Mouse (Mus musculus) c-Kit-positive CD71-negative TER-119-negative erythroid progenitor cells, embryonic 14.5 days (primary cell): Measurements from ENCODE around the gene Msh5.
A peak's percentile ranks its signal among the peaks of the same experiment; 100 is the strongest.
"Not testable (repeated sequence)": the region's sequence is repeated elsewhere in the genome, so short reads cannot be mapped to it uniquely, and the experiment has no call there.

ENCODE experiments used
- DNase-seq: peaks from one replicate; pipeline ENCODE4 v3.0.0-alpha.2; 2013; ENCODE audit warnings: low read depth

Gene Msh5

DNA sequence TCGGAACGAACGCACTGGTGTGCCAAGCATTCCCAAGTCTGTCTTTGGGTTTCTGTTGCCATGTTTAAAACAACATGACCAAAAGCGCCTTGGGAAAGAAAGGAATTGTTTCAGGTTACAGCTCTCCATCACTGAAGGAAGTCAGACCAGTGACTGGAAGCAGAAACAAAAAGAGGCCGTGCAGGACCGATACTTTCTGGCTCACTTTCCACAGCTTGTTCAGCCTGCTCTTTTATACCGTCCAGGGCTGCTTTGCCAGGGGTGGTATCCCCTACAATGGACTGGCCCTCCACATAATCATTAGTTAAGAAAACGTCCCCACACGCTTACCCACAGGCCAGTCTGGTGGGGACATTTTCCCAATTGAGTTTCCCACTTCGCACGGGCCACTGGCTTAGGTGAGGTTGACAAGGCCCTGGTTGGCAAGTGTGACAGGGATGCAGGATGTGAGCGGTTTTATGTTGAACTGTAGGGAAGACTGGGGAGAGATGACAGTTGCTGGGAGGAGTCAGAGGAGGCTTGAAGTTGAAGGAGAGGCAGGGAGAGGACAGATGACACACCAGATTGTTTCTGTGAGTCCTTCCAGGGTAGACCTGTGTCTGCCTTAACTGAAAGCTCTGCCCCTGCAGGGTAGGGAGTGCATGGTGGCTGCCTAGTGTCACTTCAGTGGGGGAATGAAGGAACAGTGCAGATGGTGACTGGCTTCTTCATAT is 44.2 kb downstream of the Msh5 start:
- no peak for DNase-seq

- DNase-seq: no peak
Observed at GRCm38 (mm10) chr17:35001452-35002152, 44.9 kb downstream of the Msh5 start.

DNA sequence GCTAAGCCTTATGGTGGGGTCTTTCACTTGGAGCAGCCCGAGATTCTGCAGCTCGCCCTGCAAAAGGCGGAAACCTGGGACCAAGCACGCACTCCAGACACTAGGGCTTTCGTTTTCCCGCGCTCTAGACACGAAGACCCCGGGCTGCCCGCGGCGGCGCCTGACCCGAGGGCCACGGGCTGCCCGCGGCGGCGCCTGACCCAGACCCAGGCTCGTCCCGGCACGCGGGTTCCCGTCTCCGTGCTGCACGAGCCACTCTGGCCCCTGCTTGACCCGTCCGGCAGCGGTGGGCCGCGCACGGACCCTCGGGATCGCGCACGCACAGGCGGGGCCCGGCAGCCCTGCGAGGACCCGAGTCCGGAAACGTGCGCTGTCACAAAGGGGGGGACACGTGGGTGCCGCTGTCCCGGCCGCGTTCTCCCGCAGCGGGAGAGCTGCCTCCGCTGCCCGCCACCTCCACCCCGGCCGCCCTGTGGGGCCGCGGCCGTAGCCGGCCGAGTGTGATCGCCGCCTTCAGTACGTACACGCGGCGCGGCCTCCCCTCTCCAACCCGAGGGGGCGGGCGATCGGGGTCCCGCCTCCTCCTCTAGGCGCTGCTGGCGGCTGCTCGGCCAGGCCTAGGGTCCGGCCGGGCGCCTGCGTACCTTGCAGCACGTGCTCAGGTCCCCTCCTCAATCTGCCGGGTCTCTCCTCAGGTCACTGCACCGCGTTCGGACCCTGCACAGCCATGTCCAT is 45.7 kb downstream of the Msh5 start, which contains the start of gene Vars:
Vars (plus strand) TSS at position 271 of the 735 bp plus-strand sequence.
- no peak for DNase-seq

DNA sequence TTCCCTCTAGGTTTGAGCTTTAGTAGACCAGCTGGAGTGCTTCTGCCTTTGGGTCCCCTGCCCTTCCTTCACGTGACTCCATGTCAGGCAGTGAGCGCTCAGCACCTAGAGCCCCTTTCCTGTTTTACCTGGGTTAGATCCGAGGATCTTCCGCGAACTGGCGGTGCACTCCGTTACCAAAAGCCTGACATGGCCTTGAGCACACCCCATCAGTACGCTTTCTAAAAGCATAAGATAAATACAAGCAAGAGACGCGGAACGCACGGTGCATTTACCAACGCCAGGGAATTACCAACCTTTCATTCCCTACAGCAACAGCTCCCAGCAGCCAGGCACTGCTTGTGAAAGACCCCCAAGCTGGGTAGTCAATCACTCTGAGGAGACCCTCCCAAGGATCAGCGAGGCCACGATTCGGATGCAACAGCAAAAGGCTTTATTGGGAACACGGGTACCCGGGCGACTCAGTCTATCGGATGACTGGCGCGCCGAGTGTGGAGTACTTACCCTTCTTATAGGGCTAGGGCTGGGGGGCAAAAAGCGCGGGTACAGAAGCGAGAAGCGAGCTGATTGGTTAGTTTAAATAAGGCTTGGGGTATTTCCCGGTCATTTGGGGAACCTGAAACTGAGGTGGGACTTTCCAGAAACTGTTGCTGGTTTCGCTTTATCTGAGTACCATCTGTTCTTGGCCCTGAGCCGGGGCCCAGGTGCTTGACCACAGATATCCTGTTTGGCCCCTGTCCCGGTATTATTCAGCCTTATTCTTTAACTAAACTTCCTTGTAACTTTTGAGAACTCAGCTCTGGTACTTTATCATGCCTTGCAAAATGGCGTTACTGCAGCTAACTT is 46.5 kb downstream of the Msh5 start:
- DNase-seq: not testable (repeated sequence)

DNA sequence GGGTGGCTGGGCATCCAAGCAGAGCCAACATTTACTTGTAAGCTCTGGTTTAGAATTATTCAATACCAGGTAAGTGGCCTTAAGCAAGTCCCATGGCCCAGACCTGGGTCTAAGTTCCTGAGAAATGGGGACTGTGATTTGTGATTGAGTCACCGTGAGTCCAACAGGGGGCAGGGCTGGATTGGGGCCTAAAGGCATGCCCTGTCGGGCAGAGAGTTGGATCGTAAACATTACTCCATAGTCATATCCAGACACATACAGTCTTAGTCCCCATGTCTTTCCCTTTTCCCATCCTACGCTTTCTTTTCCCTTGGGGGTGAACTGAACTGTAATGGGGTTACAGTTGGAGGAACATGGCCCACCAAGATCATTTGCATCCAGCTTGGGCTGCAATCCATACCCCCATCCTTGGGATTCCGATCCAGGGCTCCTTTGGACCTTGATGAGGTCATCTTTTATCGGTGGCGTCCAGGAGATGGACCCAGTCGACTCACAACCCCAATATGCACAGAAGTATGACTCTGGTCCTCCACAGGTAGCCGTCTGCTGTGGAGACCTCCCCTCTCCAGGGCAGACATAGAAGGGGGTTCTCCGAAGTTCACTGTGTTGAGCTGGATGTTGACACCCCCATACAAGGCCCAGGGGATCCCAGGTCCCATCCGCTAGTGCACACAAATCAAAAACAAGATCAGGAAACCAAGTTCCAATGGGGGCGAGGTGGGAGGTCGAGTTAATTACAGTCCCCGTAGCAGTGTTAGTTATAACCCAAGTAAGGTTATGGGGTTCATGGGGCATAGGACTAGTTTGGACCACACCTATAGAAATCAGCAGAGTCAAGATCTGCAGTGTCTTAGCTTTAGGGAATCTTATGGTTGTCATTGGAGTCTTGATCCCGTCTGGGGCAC is 47.8 kb downstream of the Msh5 start:
- no peak for DNase-seq

- no peak for DNase-seq
Observed at GRCm38 (mm10) chr17:34997142-34997483, 49.4 kb downstream of the Msh5 start.

DNA sequence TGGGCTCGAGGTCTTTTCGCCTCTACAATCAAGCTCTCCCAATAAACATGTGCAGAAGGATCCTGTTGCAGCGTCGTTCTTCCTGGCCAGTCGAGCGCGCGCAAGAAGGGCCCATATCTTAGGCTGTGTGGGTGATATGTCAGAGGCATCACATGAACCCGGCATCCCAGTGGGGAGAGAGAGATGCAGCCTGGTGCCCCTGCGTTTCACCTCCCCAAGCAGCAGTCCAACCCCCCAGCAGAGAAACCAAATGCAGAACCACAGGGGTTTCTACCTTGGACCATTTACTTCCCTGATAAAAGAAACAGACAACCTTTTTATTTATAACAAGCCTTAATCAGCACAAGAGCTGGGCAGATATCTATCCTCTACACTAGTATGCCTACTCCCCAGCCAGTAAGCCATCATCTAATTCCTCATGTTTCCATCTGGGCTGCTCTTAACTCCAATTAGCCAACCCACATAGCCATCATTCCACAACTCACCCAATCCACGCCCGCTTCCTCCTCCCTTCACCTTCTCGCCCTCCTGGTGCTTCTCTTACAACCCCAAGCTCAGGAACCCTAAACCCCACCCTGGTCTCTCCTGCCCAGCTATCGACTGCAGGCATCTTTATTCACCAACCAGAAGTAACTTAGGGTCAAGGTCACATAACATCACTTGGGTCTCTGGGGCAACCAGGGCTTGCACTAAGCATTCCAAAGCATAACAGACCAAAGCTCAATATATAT is 50.0 kb downstream of the Msh5 start:
- DNase-seq: no peak

- not testable (repeated sequence) for DNase-seq
Observed at GRCm38 (mm10) chr17:34995927-34996326, 50.6 kb downstream of the Msh5 start.

DNA sequence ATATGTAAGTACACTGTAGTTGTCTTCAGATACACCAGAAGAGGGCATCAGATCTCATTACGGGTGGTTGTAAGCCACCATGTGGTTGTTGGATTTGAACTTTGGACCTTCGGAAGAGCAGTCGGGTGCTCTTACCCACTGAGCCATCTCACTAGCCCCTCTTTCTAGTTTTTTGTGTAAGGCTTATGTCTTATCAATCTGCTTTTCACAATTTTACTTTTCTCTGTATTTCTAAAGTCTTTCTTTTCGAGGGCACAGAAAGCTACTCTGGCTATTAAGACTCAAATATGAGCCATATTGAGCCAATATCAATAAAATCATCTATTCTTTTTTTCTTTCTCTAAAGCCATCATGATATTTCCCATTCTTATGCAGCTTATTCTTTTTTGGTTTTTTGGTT is 51.4 kb downstream of the Msh5 start:
- DNase-seq: not testable (repeated sequence)

DNA sequence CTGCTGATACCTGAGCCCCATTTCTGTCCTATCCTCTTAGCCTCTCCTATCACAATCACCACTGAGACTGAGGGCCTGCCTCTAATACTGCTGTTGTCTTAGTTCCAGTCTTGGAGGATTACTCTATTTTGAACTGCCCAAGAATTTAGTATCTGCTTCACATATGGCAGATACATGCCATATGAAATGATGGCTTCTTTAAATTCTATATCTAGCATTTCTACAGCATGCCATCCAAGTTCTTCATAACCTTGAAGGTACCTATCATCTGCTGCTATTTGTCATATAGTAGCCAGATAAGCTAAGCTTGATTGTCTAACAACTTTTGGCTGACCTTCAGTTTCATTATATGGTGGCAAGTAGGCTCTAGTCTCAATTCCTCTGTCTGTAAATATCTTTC is 51.8 kb downstream of the Msh5 start:
- DNase-seq: no peak

DNA sequence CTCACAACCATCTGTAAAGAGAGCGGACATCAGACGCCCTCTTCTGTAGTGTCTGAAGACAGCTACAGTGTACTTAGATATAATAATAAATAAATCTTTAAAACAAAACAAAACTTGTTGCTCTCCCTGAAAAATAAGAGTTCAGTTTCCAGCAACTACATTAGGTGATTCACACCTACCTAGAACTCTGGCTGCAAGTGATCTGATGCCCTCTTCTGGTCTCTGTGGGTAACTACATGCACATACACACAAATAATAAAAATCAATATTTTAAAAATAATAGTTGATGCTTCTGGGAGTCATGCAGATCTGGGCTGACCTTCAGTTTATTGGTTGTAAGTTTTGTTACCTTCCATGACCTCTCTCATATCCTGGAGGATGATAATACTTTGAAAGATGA is 62.3 kb downstream of the Msh5 start:
- DNase-seq: no peak

DNA sequence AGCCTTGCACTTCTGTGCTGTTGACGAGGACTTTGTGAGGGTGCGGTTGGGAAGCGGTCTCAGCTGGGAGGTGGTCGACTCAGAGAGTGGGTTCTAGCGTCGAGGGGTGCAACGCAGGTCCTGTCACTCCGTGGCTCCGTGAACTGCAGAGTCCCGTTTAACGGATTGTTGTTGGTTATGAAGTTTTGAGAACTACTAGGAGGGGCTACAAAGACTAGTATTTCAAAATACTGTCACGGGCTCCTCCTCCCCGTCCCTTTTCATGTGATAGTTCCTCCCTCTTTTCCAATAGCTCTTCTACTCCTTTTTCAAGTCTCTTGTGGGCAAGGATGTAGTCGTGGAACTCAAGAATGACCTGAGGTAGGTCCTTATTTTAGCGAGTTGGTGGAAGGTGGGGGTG is 64.2 kb downstream of the Msh5 start:
- no peak for DNase-seq

DNA sequence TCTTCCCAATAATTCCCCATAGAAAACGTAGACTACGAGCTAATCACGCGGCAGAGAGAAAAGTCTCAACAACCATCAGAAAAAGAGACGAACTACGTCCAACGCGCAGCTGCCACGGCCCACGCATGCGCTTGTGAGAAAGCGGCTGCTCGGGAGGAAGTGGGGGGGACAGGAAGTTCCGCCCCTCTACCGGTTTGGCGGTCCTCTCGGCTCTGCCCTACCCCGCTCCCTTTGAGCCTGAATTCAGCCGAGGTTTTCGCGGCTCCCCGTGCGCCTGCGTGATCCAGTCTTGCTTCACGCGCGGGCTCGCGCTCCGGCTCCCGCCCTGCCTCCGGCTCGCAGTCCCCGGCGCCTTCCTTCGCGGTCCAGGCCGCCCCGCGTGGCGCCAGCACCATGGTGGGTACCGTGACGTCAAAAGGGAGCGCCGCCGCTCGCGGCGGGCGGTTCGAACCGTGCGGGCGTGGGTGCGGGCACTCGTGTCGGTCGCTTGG is 64.8 kb downstream of the Msh5 start, which contains the start of gene Lsm2:
Lsm2 (plus strand) TSS at position 173 of the 491 bp plus-strand sequence.
- DNase-seq: peak; percentile 89

GRCm38 (mm10) chr17:34980655-34981054 is 65.9 kb downstream of the Msh5 start:
- DNase-seq: no peak

DNA sequence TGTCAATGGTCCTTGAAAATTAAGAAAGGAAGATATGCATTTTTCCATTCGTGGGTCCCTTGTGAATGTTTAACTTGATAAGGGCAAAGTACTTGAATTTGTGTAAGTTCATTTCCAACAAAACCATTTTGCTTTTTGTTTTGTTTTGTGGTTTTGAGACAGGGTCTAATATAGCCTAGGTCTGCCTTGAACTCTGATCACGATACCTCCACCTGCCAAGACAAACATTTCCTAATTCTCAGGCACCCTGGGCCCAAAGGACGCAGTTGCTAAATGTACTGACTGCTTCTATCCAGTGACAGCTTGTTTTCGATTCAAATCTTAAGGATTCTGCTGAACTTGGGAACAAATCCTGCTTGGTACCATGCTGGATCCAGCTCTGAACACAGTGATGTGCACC is 66.9 kb downstream of the Msh5 start:
- DNase-seq: no peak
